Mouse (Mus musculus) erythroblast, embryonic 14.5 days (primary cell): Measurements from ENCODE around the gene Cnnm2.

Source experiments
- GATA1 ChIP-seq: IDR thresholded peaks from 2 replicates; pipeline ENCODE4 v1.6.1; 2012; ENCODE audit warnings: low read length, inconsistent platforms, mixed read lengths
- TAL1 ChIP-seq: IDR thresholded peaks from 3 replicates; pipeline ENCODE4 v1.6.1; 2012; ENCODE audit warnings: low read length, inconsistent platforms, mixed read lengths

DNA sequence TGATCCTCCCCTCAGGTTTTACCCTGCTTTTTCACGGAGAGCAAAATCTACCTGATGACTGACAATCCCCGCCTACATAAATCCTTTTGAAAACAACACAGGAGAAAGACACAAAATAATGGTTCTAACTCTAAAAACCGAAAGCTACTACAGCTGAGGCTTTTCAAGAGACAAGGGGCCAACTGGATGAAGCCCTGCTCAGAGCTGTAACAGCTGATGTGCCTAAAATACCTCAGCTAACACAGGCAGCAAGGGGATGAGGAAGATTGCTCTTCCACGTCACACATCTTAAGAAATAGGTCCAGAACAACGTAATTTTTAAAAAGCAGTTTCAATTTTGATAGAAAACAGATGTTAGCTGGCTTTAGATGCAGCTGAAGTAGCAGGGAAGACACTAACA, 165.6 kb downstream of the Cnnm2 start:
- TF ChIP-seq TAL1 (no peak), GATA1 (no peak)
